Comparison of ENCODE assay signal across 8 mouse cellular contexts in genomic region chr2:4252541-4253291, GRCm38 (mm10).
DNase-seq lines count a peak whose midpoint lies in the region; ATAC-seq and TF ChIP-seq lines count a peak whose summit lies in the region.

No protein-coding gene starts in this region.

- ATAC-seq in forebrain, embryonic 14.5 days, result no peak
- peak; percentile 65 for ATAC-seq in intestine, postnatal 0 days
- ATAC-seq in neural tube, embryonic 13.5 days (ENCODE audit: low read depth), result 0 out of 2 replicates have a peak, but pooled peaks have one; percentile 17
- ATAC-seq in activated CD4-positive, CD25-positive, alpha-beta regulatory T cell, adult 4 months, result no peak

- no peaks in the 10 kb centered on the region for H3K27me3 ChIP-seq in kidney, adult 2 months (replicated peaks; ENCODE audit: control insufficient read depth, insufficient read depth, low read length)
- no peaks in the 10 kb centered on the region for H3K27me3 ChIP-seq in forebrain, embryonic 14.5 days (replicated peaks; ENCODE audit: control insufficient read depth, insufficient read depth, low read length)
- H3K27me3 ChIP-seq in intestine, postnatal 0 days (replicated peaks; ENCODE audit: control insufficient read depth, insufficient read depth, low read length), result no peaks in the 10 kb centered on the region
- no peaks in the 10 kb centered on the region for H3K27me3 ChIP-seq in neural tube, embryonic 13.5 days

- peak overlapping the region; percentile 36; the same call in 1 of the 2 replicates for H3K27ac ChIP-seq in kidney, adult 2 months (ENCODE audit: insufficient read depth, low read depth, low read length)
- no peak overlapping the region for H3K27ac ChIP-seq in forebrain, embryonic 14.5 days (ENCODE audit: low read depth, low read length)
- peak overlapping the region; percentile 58 for H3K27ac ChIP-seq in intestine, postnatal 0 days (ENCODE audit: low read depth, low read length)
- H3K27ac ChIP-seq in neural tube, embryonic 13.5 days (replicated peaks), result peak overlapping the region; percentile 70

- TF ChIP-seq CTCF in kidney, adult 2 months (conservative IDR thresholded peaks at IDR 0.05; ENCODE audit: insufficient read depth, insufficient read length, low read depth, low read length), result no peak
- TF ChIP-seq CTCF in intestine, postnatal 0 days (IDR thresholded peaks at IDR 0.05; ENCODE audit: low read depth), result no peak

- no peaks in the 10 kb centered on the region for H3K36me3 ChIP-seq in kidney, adult 2 months (ENCODE audit: control insufficient read depth, insufficient read depth, low read length)
- H3K36me3 ChIP-seq in forebrain, embryonic 14.5 days (ENCODE audit: control insufficient read depth, insufficient read depth, low read length), result no peaks in the 10 kb centered on the region
- no peaks in the 10 kb centered on the region for H3K36me3 ChIP-seq in intestine, postnatal 0 days (ENCODE audit: control insufficient read depth, insufficient read depth)
- no peaks in the 10 kb centered on the region for H3K36me3 ChIP-seq in neural tube, embryonic 13.5 days

- 46% methylated on average over 9 of the region's 9 CpGs for WGBS in kidney, adult 2 months
- WGBS in forebrain, embryonic 14.5 days, result 54% methylated on average over 9 of the region's 9 CpGs
- 14% methylated on average over 9 of the region's 9 CpGs for WGBS in intestine, postnatal 0 days
- WGBS in neural tube, embryonic 13.5 days, result 29% methylated on average over 9 of the region's 9 CpGs

- H3K4me1 ChIP-seq in kidney, adult 2 months (ENCODE audit: control insufficient read depth, insufficient read depth, low read length), result no peaks in the 10 kb centered on the region
- H3K4me1 ChIP-seq in forebrain, embryonic 14.5 days (ENCODE audit: control insufficient read depth, insufficient read depth, low read length), result peaks cover 3% of the 10 kb centered on the region; the same call in 1 of the 2 replicates
- peaks cover 8% of the 10 kb centered on the region for H3K4me1 ChIP-seq in intestine, postnatal 0 days (replicated peaks; ENCODE audit: control insufficient read depth, insufficient read depth, low read length)
- peaks cover 28% of the 10 kb centered on the region for H3K4me1 ChIP-seq in neural tube, embryonic 13.5 days (replicated peaks)

- H3K4me3 ChIP-seq in kidney, adult 2 months (ENCODE audit: insufficient read depth, low read depth, low read length), result no peak overlapping the region
- no peak overlapping the region for H3K4me3 ChIP-seq in forebrain, embryonic 14.5 days (ENCODE audit: low read depth, low read length)
- no peak overlapping the region for H3K4me3 ChIP-seq in intestine, postnatal 0 days (ENCODE audit: low read depth, low read length)
- H3K4me3 ChIP-seq in neural tube, embryonic 13.5 days, result no peak overlapping the region

- H3K9me3 ChIP-seq in forebrain, embryonic 14.5 days (replicated peaks; ENCODE audit: control insufficient read depth, low read length), result no peaks in the 10 kb centered on the region
- H3K9me3 ChIP-seq in intestine, postnatal 0 days (ENCODE audit: control insufficient read depth), result no peaks in the 10 kb centered on the region
- no peaks in the 10 kb centered on the region for H3K9me3 ChIP-seq in neural tube, embryonic 13.5 days

- DNase-seq in kidney, adult 2 months, result peak; percentile 12
- no peak for DNase-seq in kidney, postnatal 36 days
- DNase-seq in forebrain, embryonic 14.5 days (ENCODE audit: low spot score), result peak; percentile 46
- DNase-seq in cerebellum, postnatal 14 days, result no peak
- no peak for DNase-seq in retina, postnatal 1 day

- H3K4me2 ChIP-seq in forebrain, embryonic 14.5 days (ENCODE audit: low read length), result no peak overlapping the region
- H3K4me2 ChIP-seq in intestine, postnatal 0 days (replicated peaks; ENCODE audit: low read depth), result peak overlapping the region; percentile 37; the same call in 1 of the 2 replicates
- H3K4me2 ChIP-seq in neural tube, embryonic 13.5 days, result peak overlapping the region; percentile 11; the same call in 1 of the 2 replicates

- no peak for TF ChIP-seq POLR2A in kidney, adult 2 months (IDR thresholded peaks at IDR 0.05; ENCODE audit: low read depth, low read length)

- H3K9ac ChIP-seq in forebrain, embryonic 14.5 days (ENCODE audit: low read length), result no peak overlapping the region
- H3K9ac ChIP-seq in intestine, postnatal 0 days (ENCODE audit: low read depth, low read length), result no peak overlapping the region
- 0 out of 2 replicates have a peak overlapping the region, but pooled peaks have one; percentile 26 for H3K9ac ChIP-seq in neural tube, embryonic 13.5 days

Comparison
In these comparisons a context has a peak if more than half of its experiments do, and no peak if none do; other contexts are left out.
1. DNase-seq: peak in kidney, adult 2 months (single experiment) and forebrain, embryonic 14.5 days (single experiment); none in kidney, postnatal 36 days (0 of 2), cerebellum, postnatal 14 days (0 of 2) and retina, postnatal 1 day (single experiment).
2. ATAC-seq: peak in intestine, postnatal 0 days (single experiment) and neural tube, embryonic 13.5 days (single experiment); none in forebrain, embryonic 14.5 days (single experiment) and activated CD4-positive, CD25-positive, alpha-beta regulatory T cell, adult 4 months (single experiment).